Mouse (Mus musculus) retina, adult 2 months (tissue): ENCODE measurements around the gene Fktn.

Experiments used
- DNase-seq: peaks from one replicate; pipeline ENCODE4 v3.0.0-alpha.2; 2012; ENCODE audit warnings: low read depth, low spot score

Gene Fktn

DNA sequence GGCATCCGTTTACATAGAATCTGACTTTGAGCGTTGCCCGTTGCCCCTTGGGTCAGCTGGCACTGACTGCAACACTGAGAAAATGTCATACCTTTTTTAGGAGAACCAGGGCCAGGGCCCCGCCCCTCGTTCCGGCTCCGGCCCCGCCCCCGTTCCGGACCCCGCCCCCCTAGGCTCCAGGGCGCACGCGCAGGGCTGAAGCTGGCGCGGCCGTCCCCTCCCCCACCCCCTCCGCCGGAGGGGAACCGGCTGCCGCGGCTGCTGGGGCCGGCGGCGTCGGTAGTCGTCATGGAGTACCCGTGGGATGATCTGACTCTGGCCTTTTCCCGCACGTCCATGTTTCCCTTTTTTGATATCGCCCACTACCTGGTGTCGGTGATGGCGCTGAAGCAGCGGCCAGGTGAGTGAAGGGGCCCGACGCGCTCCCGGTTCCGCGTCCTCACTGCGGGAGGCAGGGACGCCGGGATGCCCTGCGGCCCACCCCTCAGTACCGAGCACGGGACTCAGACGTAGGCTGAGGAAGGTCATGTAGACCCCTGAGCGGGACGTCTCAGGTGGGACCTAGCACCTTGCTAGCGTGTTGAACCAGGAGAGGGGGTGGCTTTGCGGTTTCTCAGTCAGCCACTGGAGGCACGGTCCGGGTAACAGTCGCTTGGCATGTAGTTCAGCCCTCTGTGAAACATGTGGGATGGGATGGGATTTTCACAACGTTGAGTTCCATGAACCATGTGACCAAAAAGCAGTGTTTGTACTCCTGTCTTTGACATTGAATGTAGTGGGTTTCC lies 112.2 kb downstream of the Fktn start, which contains the start of gene Tmem38b:
TSS of gene Tmem38b (plus strand) at position 225 of the 785 bp plus-strand sequence.
- peak; percentile 62 for DNase-seq

DNA sequence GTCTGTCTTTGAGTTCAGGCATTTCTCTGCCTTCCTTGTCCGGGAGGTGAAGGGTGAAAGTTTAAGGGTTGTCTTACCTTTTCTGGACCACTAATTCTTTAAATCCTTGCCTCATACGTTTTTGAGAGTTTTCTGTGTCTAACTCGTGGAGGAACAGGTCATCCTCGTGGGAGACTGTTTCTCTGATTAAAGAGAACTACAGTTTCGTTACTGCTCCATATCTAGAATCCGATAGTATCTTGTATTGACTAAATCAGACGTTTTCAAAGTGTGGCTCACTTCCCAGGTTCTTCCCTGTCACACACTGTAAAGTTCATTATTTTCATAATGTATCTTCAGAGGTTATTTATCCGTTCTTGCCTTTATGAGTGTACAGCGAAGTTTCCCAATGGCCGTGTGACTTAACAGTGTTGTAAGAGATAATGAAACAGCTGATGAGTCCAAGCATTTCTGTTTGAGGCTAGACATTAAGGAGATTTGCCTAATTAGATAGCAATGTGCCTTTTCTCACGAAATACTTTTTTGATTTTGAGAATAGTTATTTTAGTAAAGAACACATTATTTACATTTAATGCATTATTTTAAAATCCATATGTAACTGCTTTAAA lies 112.9 kb downstream of the Fktn start:
- no peak for DNase-seq
